Mouse (Mus musculus) brain, embryonic 18.5 days (tissue): ENCODE results near the gene Slc39a13.
"Not testable (repeated sequence)": the region's sequence is repeated elsewhere in the genome, so short reads cannot be mapped to it uniquely, and the experiment has no call there.

ENCODE experiments used
- DNase-seq: peaks from one replicate; pipeline ENCODE4 v3.0.0-alpha.2; 2012; ENCODE audit warnings: low read depth, low spot score

Slc39a13 gene

GRCm38 (mm10) chr2:91070076-91070800, at the start of gene Slc39a13:
Gene Slc39a13, minus strand, starts transcription at chr2:91070417.
- peak; percentile 89 for DNase-seq

- no peak for DNase-seq
These were observed 49.3 kb upstream of the Slc39a13 start for GRCm38 (mm10) chr2:91119551-91119950.

- no peak for DNase-seq
These were observed 48.8 kb upstream of the Slc39a13 start for GRCm38 (mm10) chr2:91119061-91119460.

GRCm38 (mm10) chr2:91118647-91119046, 48.4 kb upstream of the Slc39a13 start:
- DNase-seq, result no peak

- DNase-seq, result no peak
These were observed 47.5 kb upstream of the Slc39a13 start, which contains the start of gene Mybpc3 for GRCm38 (mm10) chr2:91117585-91118275. Gene Mybpc3, plus strand, starts transcription at chr2:91118144.

GRCm38 (mm10) chr2:91116842-91117241, 46.6 kb upstream of the Slc39a13 start:
- no peak for DNase-seq

GRCm38 (mm10) chr2:91115578-91115970, 45.4 kb upstream of the Slc39a13 start:
- no peak for DNase-seq

GRCm38 (mm10) chr2:91114781-91115577, 44.8 kb upstream of the Slc39a13 start:
- DNase-seq, result no peak

- DNase-seq, result no peak
These were observed 43.6 kb upstream of the Slc39a13 start for GRCm38 (mm10) chr2:91113852-91114251.

- DNase-seq, result no peak
These were observed 43.1 kb upstream of the Slc39a13 start for GRCm38 (mm10) chr2:91113334-91113733.

GRCm38 (mm10) chr2:91112491-91112890, 42.3 kb upstream of the Slc39a13 start:
- no peak for DNase-seq

GRCm38 (mm10) chr2:91111832-91112231, 41.6 kb upstream of the Slc39a13 start:
- not testable (repeated sequence) for DNase-seq

- no peak for DNase-seq
These were observed 40.2 kb upstream of the Slc39a13 start for GRCm38 (mm10) chr2:91110429-91110828.

GRCm38 (mm10) chr2:91109807-91110385, 39.7 kb upstream of the Slc39a13 start:
- no peak for DNase-seq

GRCm38 (mm10) chr2:91109241-91109640, 39.0 kb upstream of the Slc39a13 start:
- no peak for DNase-seq

- DNase-seq, result no peak
These were observed 37.9 kb upstream of the Slc39a13 start for GRCm38 (mm10) chr2:91108156-91108555.

- DNase-seq, result peak; percentile 52
These were observed 31.0 kb upstream of the Slc39a13 start for GRCm38 (mm10) chr2:91101124-91101740.

- DNase-seq, result no peak
These were observed 27.9 kb upstream of the Slc39a13 start for GRCm38 (mm10) chr2:91098156-91098555.

GRCm38 (mm10) chr2:91097015-91097414, 26.8 kb upstream of the Slc39a13 start:
- DNase-seq, result no peak

GRCm38 (mm10) chr2:91096524-91096923, 26.3 kb upstream of the Slc39a13 start:
- no peak for DNase-seq

GRCm38 (mm10) chr2:91090827-91091226, 20.6 kb upstream of the Slc39a13 start:
- DNase-seq, result no peak
